Mouse (Mus musculus) spleen, adult 2 months (tissue): Measurements from ENCODE around the gene Crmp1.

Source experiments
- CTCF ChIP-seq: fragments of 200-500 bp; IDR thresholded peaks from 2 replicates; pipeline ENCODE4 v1.5.1; 2011; ENCODE audit warnings: mild to moderate bottlenecking, inconsistent platforms; ENCODE audit not compliant: insufficient read depth, insufficient read length, insufficient replicate concordance; ENCODE audit errors: extremely low read depth
- POLR2A ChIP-seq: fragments of 200-500 bp; IDR thresholded peaks from 2 replicates; pipeline ENCODE4 v1.6.1; 2011; ENCODE audit warnings: low read depth, low read length, inconsistent platforms

DNA sequence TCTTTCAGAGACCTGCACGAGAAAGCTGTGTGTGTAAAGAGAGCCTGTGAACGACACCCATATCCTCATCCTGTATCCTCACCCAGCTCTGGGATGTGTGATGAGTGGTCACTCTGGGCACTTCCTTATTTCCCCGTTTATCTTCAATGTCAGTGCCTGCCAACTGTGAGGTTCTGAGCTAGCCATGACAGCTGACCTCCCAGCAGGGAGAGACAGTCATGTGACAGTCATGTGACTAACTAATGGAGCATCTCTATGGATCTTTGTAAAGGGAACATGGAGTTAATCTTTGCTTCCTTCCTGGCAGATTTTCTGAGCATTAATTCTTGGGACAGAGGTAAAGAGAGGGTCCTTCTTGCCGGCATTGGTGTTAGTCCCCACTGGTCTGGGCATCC, 28.0 kb upstream of the Crmp1 start:
- no peak for TF ChIP-seq POLR2A
- no peak for TF ChIP-seq CTCF
